Mouse (Mus musculus) adrenal gland, postnatal 36 days (tissue): Measurements from ENCODE around the gene Brf1. TPM values are rescaled to one million over a fixed set of nuclear protein-coding genes. Genes with fewer than 3 reads are reported as not detected.

ENCODE experiments used
- DNase-seq, 2 experiments: peaks; one replicate each; pipeline ENCODE4 v3.0.0; 2021; ENCODE audit warnings: mixed read lengths in 1 of 2
- total RNA-seq, 2 experiments: library from RNA; stranded (reverse); gene quantifications; 2 replicates each; pipeline ENCODE4 v1.2.3; 2021

The Brf1 gene
- total RNA-seq, 2 experiments from 2014 or later, result 42.9 to 49.6 TPM

DNA sequence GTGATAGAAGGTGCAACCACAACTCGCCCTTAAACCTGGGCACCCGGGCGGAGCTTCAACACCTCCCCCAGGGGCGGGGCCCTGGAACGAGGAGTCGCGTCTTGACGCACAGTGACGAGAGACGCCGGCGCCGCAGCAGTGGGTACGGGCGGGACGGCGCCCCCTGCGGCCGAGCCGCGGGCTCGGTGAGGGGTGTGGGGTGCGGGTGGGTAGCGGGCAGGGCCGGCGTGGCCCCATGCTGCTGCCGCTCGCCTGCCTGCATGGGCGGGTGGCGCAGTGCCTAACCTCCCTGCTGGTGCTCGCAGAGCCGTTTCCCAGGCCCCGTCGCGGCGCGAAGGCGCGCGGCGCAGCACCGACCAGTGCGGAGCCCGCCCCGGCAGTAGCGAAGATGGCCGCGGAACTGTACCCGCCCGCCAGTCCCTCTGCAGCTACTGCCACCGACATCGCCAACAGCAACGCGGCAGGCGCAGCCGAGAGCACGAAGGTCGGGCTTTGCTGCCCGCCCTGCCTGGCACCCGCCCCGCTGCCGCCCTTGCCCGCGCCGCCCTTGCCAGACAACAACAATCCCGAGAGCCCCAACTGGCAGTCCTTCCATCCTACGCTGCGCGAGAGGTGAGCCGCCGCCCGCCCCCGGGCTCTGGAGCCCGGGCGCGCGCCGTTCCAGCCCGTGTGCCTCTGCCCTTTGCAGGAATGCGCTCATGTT, 24.0 kb downstream of the Brf1 start, which contains the start of gene Btbd6:
Gene Btbd6 (plus strand): TSS at position 112 of the 703 bp plus-strand sequence.
- peak; percentile 94 to 96 for DNase-seq

DNA sequence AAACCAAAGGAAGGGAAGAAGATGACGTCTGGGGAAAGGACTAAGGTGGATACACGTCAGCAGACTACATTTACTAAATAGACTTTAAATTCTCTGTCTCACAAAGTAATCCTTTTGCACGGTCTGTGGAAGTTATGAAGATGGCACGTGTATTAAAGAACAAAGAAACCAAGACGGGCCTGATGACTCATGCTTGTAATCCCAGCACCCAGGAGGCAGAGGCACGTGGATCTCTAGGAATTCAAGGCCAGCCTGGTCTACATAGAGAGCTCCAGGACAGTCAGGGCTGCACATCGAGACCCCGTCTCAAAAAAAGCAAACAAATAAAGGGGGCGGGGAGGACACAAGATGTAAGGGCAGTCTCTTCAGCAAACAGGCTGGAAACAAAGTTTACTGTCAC, 25.8 kb downstream of the Brf1 start:
- no peak for DNase-seq

DNA sequence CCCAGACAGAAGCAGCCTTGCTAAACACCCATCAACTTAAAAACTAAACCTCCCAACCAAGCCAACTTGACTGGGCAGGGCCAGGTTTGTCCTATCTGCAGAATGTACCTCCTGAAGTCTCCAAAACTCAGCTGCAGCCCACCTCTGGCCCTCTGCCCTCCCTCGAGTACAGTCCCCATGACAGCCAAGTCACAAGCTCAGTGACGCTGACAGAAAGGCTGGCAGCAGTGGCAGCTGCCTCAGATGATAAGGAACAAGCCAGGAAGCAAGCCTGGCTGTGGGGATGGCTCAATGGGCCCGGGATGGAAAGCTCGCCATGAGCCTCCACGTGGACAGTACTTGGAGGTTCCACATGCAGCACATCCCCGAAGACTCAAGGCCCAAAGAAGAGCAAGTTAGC, 30.9 kb downstream of the Brf1 start:
- no peak for DNase-seq

DNA sequence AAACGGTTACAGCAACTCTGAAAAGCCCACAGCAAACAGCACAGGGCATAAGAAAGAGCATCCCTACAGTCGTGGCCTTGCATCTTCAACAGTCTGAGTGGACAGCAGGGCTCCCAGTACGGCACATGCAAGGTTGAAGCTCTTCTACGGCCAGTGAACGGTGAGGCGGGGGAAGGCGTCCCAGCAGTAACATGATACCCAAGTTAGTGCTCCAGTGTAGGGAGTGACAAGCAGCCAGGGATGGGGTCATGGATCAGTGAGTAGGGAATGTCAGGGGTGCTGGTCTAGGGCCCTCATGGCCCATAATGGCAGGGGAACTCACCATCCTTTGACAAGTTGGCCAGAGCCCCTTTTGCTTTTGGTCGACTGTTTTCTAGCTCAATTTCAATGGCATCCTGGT, 31.6 kb downstream of the Brf1 start:
- no peak for DNase-seq

DNA sequence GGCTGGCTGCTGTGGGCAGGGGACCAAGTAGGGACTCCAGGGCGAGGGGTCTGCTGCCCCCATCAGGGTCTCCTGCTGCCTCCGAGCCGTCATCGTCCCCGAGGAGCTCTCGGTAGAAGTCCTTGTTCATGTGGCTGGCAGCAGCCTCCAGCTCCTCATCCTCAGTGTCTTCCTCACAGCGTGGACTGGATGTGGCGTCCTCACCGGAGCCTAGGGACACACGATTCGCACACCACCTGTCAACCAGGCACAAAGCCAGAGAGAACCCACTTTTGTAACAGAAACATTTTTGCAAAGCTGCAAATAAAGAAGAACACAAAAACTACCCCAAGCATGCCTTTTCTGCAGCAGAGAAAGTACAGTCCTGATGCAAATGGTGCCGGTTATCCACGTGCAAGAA, 34.7 kb downstream of the Brf1 start:
- no peak for DNase-seq

DNA sequence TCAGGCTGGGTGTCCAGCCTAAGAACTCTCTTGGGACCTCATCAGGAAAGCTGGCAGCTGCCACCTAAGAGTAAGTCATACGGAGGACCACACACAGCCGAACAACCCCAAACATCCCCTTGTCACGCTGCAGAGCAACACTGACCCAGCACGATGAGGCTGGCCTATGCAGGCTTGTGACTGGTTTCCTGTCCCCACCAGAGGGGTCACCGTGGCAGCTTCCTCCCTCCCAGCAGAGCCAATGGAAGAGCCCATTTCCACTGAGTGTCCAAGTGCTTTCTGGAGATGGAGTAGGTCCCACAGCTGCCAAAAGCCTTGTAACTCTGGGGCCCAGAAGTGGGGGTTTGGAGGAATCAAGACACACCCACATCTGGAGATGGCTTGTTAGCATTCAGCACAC, 38.6 kb downstream of the Brf1 start:
- no peak for DNase-seq

DNA sequence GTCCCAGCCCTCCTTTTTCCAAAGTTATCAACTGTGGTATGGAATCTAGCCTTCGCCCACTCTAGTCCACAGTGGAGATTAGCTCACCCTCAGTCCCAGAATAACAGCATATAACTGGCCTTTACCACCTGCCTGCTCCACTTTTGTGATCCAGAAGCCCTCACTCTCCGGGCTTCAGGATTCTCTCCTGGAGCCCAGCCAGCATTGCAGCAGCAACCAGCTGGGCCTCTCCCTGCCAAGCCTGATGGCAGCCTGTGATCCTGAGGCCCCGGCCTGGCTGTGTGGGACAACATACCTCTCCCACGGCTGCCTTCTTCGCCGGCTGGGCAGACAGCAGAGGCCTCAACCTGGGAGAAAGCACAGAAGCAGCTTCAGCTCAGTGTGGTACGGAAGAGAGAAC, 39.1 kb downstream of the Brf1 start:
- no peak for DNase-seq

DNA sequence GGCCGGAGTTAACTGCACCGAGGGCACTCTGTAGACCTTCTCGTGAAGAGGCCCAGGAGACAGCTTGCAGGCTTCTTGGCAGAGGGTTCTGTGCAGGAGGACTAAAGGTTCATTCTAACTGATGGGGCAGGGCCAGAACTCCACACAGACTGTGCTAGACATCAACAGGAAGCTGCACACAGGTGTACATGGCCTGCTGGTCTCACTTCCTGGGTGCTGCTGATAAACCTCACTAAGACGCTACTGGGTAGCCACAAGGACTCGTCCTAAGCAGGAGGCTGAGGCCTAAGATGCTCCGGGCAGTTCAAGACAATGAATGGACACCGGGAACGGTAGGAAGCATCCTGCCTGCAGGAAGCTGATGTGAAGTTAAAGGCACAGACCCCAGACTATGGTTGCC, 41.1 kb downstream of the Brf1 start:
- no peak for DNase-seq

DNA sequence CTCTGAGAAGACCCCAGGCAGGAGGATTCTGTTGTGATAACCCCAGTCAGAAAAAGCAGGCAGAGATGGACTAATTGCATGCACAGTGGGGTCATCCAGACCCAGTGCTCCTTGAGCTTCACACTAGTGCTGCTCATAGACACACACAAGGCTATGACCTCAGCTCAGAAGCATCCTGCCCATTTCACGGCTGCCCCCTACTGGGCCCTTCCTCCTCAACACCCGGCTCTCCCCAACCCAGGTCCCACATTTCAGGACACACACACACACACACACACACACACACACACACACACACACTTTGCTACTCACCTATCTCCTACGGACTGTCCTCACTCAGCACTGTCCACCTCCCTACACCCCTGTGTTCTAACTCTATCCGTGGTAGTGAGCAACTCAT, 42.2 kb downstream of the Brf1 start:
- DNase-seq, result peak; percentile 68 to 78

DNA sequence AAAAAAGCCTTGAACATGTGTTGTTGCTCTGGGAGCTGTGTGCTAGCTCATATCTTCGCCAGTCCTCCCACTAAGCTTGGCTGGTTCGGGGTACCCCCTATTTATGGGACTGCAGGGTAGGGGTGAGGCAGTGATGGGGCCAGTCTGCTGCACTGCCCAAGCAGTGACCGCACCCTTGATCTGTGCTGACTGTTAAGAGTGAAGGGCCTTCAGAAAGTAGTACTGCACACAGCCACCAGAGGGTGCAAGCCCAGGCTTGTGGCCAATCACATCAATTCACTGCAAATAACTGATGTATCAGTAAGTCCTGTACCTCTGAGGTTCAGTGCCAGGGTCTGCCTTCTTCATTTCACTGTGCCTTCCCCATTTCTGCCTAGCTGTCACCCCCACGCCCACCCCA, 44.7 kb downstream of the Brf1 start:
- DNase-seq, result peak; percentile 79 to 84

DNA sequence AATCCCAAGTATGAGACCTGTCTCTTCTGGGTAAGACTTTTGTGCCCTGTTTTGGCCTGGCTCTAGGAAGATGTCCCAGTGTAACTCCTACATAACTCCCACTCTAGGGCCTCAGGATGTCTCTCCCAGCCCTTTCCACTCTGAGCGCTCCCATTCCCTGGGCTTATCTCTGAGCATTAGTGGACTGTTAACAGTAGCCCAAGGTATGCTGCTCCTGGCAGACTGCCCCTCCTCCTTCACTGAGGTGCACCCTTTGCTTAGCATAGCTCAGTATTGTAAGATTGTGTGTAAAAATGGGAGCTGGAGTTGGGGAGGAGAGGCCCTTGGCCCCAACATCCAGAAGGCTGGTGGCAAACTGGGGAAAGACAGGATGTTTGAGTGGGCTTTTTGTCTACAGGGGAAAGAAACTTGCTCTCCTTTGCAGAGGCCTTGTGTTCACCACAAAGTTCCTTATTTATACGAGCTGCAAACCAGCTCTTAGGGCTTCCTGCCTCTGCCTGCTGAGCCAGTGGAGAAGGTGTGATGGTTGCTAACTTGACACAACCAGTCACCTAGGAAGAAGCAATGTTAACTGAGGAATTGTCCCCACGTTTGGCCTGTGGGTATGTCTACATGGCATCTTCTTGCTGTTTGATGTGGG, 47.5 kb downstream of the Brf1 start:
- no peak for DNase-seq

DNA sequence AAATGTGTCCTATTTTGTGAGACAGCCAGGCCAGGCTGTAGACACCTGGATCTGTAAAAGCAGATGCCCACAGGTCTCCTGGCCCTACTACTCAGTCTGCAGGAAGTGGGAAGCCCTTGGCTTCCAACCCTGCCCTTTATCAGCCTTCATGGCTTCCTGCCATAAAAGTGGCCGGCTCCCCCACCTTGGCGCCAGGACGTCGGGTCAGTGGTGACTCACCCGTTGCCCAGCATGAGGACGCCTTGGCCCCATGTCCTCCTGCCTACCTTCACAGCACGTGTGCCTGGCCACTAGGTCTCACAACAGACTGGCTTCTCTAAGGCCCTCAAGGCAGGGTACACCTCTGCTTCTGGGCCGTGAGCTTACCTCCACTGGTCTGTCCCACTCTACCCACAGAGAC, 48.1 kb downstream of the Brf1 start:
- peak; percentile 86 to 91 for DNase-seq

DNA sequence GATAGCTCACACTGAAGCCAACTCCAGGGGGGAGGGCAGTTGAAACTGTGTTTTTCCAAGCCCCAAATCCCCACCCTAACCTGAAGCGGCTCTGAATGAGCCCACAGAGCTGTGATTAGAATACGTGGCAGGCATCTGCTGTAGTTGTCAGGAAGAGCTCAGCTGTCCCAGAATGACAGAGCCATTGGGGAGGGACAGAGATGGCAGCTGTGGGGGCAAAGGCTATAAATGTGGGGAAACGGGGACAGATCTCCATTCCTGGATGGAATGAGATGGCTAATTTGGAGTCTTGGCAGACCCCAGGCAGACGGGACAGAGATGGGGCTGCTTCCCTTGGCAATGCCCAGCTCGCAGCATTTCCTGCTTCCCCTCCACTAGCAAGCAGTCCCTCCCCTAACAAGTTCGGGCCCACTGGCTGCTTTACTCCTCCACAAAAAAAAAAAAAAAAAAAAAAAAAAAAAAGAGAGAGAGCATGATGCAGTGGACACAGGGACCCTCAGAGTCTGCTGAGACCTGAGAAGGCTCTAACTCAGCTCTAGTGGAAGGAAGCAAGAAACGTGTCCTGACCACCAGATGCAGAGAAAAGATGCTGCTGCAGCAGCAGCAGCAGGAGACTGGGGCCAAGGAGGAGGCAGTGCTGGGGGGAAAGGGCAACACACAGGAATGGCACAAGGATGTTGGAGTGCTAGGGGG, 49.2 kb downstream of the Brf1 start:
- no peak for DNase-seq

DNA sequence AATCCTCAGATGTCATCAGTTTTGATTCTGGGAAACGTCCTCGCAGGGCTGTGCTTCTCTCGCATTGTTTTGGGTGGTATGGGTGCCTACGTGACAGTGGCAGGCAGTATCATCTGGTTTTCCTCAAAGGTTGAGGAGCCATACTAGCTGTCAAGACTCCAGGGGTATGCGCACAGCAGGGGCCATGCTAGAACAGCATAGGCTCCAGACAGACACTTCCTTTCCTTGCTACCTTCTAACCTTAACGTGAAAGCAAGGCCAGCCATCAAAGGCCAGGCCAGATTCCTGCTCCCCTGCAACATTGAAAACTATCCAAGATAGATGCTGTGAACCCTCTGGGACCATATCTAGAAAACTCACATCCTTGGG, 49.8 kb downstream of the Brf1 start:
- DNase-seq, result no peak

DNA sequence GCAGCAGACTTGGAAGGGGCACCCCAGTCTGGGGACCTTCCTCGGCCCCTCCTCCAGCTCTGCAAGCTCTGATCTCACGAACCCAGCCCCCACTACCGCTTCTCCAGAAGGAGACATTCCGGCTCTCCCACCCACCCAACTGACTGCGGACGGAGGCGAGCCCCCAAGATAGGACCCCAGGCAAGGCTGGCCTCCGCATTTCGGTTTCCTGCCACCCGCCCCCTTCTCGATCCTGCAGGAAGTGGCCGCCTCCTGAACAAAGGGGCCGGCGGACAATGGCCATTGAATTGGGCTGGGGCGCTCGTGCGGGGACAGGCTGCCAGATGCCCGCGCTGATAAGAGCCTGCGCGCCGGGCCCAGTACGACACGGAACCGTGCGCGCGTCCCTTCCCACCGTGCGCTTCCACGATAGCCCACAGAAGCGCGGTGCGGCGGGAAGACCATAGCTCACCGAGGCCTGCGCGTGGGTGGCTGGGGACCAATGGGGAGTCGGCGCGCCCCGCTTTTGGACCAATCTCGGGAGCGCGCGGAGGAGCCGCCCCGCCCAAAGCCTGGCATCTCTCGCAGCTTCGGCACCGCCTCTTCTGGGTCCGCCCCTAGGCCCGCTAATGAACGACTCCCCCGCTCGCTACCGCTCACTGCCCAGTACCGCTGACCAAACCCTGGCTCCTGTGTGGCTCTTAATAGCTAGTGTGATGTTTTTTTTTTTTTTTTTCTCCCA, 50.3 kb downstream of the Brf1 start:
- peak; percentile 94 to 96 for DNase-seq

DNA sequence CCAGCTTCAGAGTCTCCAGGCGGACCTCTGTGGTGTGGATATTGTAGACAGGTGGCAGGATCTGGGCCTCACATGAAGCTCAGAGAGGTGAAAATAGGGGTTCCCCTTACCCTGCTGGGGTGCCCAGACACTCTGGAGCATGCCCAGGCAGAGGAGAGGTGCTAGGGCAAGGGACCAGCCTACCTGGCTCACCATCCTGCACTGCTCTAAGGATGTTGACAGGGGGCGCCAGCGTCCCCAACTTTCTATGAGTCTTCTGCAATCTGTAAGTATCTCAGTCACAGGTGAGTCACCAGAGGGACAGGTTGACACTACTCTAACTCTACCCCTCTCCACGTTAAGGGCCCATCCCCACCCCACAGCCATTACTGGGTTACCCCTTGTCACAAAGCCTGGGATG, 53.2 kb downstream of the Brf1 start:
- DNase-seq, result peak; percentile 40 to 43

DNA sequence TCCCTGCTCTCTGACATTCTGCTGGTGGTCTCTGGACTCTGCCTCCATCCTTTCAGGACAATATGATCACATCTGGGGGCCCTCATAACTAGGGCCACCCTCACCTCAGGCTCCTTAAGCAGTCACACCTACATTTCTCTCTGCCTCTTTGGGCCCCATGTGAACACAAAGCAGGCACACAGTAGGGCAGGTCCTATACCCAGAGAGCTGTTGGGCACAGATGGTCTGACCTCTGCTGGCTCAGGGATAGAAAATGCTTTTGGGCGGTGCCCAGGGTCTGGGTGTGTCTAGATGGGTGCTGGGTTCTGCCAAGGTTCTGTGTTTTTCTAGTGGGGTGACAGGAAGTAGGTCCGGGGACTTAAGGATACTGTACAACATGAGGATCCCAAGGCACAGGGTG, 56.8 kb downstream of the Brf1 start:
- no peak for DNase-seq

DNA sequence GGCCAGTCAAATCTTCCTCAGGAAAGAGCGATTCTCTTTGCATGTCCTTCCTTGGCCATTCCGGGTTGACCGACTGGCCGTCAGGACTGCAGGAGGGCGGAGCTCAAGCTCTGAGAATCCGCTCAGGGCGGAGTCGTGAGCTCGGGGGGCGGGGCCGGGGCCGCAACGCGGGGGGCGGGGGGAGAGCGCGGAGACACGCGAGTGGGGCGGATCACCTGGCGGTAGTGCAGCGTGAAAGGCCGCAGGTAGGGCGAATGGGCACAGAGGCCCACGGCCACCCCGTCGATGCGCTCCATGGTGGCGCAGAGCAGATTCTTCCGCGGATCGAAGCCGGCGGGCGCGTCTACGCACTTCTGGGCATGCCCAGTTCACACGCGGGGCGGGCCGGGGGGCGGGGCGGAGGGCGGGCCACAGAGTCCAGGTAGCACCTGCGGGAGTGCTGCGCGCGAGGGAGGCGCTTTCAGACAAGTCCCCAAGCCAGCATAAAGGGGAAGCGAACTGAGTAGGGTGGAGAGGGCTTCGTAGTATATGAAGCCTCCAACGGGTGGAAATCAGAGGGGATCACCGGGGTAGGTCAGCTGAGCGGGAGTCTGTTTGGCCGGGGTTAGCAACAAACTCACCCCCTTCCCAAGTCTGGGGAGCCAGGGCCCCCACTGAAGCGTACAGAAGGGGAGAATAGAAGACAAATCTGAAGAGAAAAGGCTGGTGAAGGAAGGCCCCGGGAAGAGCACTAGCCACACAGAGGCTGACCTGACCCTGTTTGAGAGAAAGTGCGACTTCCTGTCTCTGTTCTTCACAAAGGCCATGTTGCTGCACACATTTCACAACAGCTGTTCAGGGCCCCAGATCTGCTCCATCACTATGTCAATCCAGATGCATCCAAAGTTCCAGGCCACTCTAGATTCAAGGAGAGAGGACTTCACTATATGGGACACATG, 58.5 kb downstream of the Brf1 start, which contains the start of gene Nudt14:
Gene Nudt14 (minus strand): TSS at position 349 of the 938 bp plus-strand sequence.
- peak; percentile 82 to 92 for DNase-seq

DNA sequence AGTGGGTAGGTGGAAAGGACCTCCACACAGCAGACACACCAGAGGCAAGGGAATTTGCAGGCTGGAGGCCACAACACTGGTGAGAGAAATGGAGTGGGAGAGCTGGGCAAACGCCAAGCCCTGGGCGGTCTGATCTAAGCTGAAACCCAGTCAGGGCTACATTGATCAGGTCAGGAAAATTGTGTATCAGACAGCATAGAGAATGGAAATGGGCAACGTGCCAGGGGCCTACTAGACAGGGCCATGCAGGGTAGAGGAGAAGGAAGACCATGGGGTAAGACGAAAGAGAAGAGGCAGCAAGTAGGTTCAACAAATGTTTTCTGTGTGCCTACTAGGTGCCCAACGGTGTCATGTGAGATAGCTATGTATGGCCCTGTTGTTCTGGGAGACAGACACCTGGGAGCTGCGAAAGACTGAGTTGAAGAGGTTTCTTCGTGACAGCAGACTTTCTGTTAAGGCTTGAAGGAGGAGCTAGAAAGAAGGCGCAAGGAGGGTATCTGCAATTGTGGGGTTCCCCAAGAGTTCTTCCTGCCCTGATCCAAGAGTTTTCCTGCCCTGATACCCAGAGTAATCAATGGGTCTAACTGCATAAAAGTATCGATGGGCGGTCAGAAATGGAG, 59.2 kb downstream of the Brf1 start:
- peak in 1 of 2 experiments; percentile 25 for DNase-seq

DNA sequence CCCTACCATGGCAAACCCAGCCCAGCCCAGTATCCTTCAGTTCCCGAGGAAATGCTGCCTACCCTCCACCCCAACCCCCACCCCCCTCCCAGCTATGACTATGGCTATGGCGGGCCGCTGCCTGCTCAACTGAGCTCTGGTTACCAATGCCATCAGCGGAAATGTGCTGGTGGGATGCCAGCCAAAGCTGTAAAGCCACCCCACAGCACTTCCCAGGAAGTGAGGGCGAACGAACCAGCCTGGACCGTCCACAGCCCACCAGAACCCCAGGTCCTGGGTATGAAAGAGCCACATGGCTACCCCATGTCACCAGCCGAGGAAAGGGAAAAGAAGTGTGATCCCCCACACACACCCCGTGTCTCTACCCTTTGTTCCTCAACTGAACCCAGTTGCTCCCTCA, 59.8 kb downstream of the Brf1 start:
- no peak for DNase-seq

DNA sequence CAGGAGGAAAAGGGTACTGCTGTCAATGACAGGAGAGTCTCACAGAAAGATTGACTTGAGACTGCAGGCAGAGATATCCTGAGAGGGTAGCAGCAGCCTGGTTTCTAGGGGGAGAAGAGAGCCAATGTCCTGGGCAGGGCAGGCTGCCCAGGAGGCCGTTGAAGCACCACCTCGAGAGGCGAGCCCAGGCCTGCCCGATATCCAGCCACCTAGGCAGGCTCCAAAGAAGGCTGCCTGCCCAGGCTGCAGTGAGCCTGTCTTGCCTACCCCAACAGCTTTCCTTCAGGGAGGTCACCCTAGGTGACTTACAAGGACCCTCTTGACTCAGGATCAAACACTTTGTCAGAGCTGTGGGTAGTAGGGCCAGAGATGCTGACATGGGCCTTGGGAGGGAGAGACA, 60.3 kb downstream of the Brf1 start:
- DNase-seq, result no peak
